Mouse (Mus musculus) C2C12 (cell line): ENCODE data around the gene Slc25a13. TPM values are rescaled to one million over a fixed set of nuclear protein-coding genes. Genes with fewer than 3 reads are reported as not detected.
"Not testable (repeated sequence)": the region's sequence is repeated elsewhere in the genome, so short reads cannot be mapped to it uniquely, and the experiment has no call there.

Experiments
- H3K27me3 ChIP-seq: one replicate; pipeline ENCODE4 v1.6.1; 2011; ENCODE audit not compliant: control insufficient read depth, insufficient read depth, insufficient read length
- H3K36me3 ChIP-seq: one replicate; pipeline ENCODE4 v1.6.1; 2011; ENCODE audit not compliant: control insufficient read depth, insufficient read depth
- H3K4me3 ChIP-seq: one replicate; pipeline ENCODE4 v1.5.1; 2011; ENCODE audit warnings: mild to moderate bottlenecking, control low read depth; ENCODE audit not compliant: poor library complexity, insufficient read depth, severe bottlenecking
- H3K79me2 ChIP-seq: one replicate; pipeline ENCODE4 v1.6.1; 2011; ENCODE audit not compliant: control insufficient read depth, insufficient read depth
- H3K79me3 ChIP-seq: one replicate; pipeline ENCODE4 v1.6.1; 2011; ENCODE audit warnings: low read depth, control low read depth
- H3ac ChIP-seq: one replicate; pipeline ENCODE3; 2011; ENCODE audit warnings: low read depth; ENCODE audit not compliant: control insufficient read depth, insufficient read length
- CEBPB ChIP-seq: IDR thresholded peaks from one replicate; pipeline ENCODE4 v1.6.1; 2011; ENCODE audit warnings: low read depth, mild to moderate bottlenecking, control low read depth, moderate library complexity
- CTCF ChIP-seq: IDR thresholded peaks from one replicate; pipeline ENCODE4 v1.5.1; 2011; ENCODE audit not compliant: control insufficient read depth, insufficient read depth, insufficient read length
- FOSL1 ChIP-seq: IDR thresholded peaks from one replicate; pipeline ENCODE4 v1.8.0; 2011; ENCODE audit warnings: mild to moderate bottlenecking, low read length; ENCODE audit not compliant: poor library complexity, insufficient read depth, severe bottlenecking
- MAX ChIP-seq: IDR thresholded peaks from one replicate; pipeline ENCODE4 v1.6.1; 2011; ENCODE audit warnings: mild to moderate bottlenecking, control low read depth
- MYOD1 ChIP-seq: IDR thresholded peaks from one replicate; pipeline ENCODE4 v1.6.1; 2011; ENCODE audit warnings: low read depth; ENCODE audit not compliant: control insufficient read depth, insufficient read length
- MYOG ChIP-seq: IDR thresholded peaks from one replicate; pipeline ENCODE4 v1.6.1; 2011; ENCODE audit not compliant: control insufficient read depth, insufficient read length; ENCODE audit errors: extremely low read depth
- USF1 ChIP-seq: IDR thresholded peaks from one replicate; pipeline ENCODE4 v1.6.1; 2011; ENCODE audit warnings: low read depth, mild to moderate bottlenecking, control low read depth, moderate library complexity
- polyA plus RNA-seq: library from polyadenylated mRNA; unstranded; fragments of >200 nt; fragmentation: generic; extraction: Trizol; gene quantifications from one replicate; pipeline ENCODE4 v1.2.1, GENCODE M21; 2012; ENCODE audit warnings: missing spikeins

Slc25a13 gene
- polyA plus RNA-seq, 1 experiment = 0.69 TPM

DNA sequence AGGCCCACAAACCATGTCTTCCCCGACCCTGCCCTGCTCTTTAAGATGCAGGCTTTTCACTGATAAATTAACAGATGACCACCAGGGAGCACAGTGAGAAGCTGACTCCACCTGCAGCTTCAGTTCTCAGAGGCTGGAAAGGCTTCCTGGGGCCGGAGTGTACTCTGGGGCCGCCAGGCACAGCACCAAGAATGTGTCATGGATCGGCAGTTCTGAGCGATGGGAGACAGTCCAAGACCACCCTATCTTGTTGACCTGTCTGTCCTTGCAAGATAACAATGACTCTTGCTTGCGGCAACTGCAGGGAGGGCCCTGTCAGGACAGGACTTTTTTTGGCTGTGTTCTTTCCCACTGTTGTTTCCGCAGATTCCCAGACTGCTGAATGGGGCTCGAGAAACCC, 33.4 kb downstream of the Slc25a13 start:
- no peak for TF ChIP-seq MAX
- no peak for TF ChIP-seq CEBPB
- no peak for TF ChIP-seq USF1
- no peak for TF ChIP-seq MYOD1
- no peak for TF ChIP-seq CTCF
- TF ChIP-seq MYOG = no peak
- TF ChIP-seq FOSL1 = no peak
- H3K27me3 ChIP-seq = no peaks in the 10 kb centered on the region
- H3K79me2 ChIP-seq = no peaks in the 10 kb centered on the region
- no peak overlapping the region for H3K4me3 ChIP-seq
- H3K79me3 ChIP-seq = no peaks in the 10 kb centered on the region
- no peak overlapping the region for H3ac ChIP-seq
- H3K36me3 ChIP-seq = no peaks in the 10 kb centered on the region

DNA sequence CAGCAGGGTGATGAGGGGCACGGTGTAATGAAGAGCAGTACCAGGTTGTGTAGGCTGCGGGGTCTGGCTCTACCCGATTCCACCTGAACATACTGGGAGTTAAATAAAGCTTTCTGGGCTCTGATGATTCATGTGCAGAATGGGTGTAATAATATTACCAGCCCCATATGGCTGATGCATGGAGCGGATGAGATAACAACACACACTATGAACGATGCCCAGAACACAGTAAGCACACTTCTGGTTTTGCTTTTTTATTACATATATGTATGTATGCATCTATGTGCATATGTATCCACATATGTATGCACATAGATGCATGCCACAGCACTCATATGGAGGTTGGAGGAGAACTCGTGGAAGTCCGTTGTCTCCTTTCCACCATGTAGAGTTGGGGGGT, 34.8 kb downstream of the Slc25a13 start:
- H3ac ChIP-seq = no peak overlapping the region
- H3K4me3 ChIP-seq = no peak overlapping the region
- TF ChIP-seq MAX (no peak), FOSL1 (no peak), MYOG (no peak), MYOD1 (no peak), USF1 (no peak), CTCF (no peak), CEBPB (no peak)
- H3K27me3 ChIP-seq = no peaks in the 10 kb centered on the region
- no peaks in the 10 kb centered on the region for H3K79me3 ChIP-seq
- H3K36me3 ChIP-seq = no peaks in the 10 kb centered on the region
- no peaks in the 10 kb centered on the region for H3K79me2 ChIP-seq

DNA sequence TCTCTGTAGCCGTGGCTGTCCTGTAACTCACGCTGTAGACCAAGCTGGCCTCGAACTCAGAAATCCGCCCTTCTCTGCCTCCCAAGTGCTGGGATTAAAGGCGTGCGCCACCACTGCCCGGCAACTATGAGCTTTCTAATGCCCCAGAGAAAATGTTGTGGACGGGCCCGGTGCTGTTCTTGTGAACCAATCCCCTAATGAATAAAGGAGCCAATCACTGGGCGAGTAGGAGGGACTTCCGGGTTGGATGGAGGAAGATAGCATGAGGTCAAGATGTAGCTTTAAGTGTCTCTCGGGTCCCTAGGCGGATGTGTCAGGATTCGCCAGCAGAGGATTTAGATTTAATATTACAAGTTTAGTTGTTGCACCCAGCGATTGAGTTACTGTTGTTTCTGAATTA, 38.6 kb downstream of the Slc25a13 start:
- not testable (repeated sequence) for H3K4me3 ChIP-seq, H3ac ChIP-seq, H3K79me2 ChIP-seq

DNA sequence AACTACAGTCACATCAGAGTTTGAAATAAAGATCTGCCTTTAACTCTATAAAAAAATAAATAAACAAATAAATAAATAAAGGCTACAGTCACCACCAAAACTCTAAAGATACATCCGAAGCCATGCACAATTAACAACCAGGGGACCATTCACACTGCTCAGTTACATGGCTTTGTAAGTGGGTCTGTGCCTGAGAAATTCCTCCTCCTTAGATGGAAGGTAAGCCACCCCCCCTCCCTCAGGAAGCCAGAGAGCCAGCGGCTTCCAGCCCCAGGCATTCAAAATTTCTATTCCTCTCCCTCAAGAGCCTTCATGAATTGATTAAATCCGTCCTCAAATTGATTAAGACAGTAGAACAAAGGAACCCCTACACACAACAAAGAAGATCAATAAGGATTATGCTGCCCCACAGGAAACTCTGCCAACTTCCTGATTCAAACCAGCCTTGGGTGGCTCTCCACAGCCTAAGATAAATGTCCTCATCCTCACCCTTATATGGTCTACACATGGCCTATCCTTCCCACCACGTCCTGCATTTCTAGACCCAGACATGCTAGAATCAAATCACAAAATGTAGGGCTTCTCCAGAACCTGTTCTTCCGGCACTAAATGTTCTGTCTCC, 41.5 kb downstream of the Slc25a13 start:
- Histone ChIP-seq H3K79me2 (no peaks in the 10 kb centered on the region), H3K36me3 (no peaks in the 10 kb centered on the region), H3K79me3 (no peaks in the 10 kb centered on the region), H3K4me3 (no peak overlapping the region), H3ac (no peak overlapping the region), H3K27me3 (no peaks in the 10 kb centered on the region)
- TF ChIP-seq MAX (no peak), MYOG (no peak), MYOD1 (no peak), CEBPB (no peak), FOSL1 (no peak), CTCF (no peak)

More for the DNA sequence above, 38.6 kb downstream of the Slc25a13 start:
- H3K36me3 ChIP-seq, H3K79me3 ChIP-seq, H3K27me3 ChIP-seq: not testable (repeated sequence)

DNA sequence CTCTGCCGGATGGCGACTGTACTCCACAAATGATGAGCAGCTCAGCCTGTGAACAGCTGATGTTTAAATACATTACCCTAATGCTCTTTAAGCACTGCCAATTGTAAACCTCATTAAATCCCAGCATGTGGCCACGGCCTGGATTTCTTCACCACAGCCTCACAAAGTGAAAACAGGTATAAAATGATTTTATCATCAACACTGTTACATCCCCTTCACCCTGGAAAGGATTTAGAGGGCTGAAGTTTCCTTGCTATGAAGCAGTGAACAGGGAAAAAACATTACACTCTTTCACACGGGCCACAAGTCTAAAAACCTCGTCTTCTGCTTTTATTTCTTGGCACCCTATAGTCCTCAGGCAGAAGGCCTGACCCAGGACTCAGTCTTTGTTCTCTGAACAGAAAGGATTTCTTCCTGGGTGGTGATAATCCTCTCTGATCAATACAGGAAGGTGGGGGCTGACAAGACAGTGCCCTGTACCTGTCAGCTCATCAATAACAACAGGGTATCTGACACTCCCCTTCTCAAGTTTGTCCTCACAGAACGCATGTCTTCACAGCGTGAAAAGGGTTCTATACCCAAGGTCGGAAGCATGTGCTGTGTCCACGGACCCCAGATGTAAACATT, 42.9 kb downstream of the Slc25a13 start:
- Histone ChIP-seq H3K27me3 (no peaks in the 10 kb centered on the region), H3K79me2 (no peaks in the 10 kb centered on the region), H3ac (no peak overlapping the region), H3K4me3 (no peak overlapping the region), H3K79me3 (no peaks in the 10 kb centered on the region), H3K36me3 (no peaks in the 10 kb centered on the region)
- TF ChIP-seq FOSL1 = no peak
- no peak for TF ChIP-seq MYOG
- TF ChIP-seq MYOD1 = no peak
- no peak for TF ChIP-seq CEBPB
- TF ChIP-seq CTCF = no peak
- TF ChIP-seq USF1 = no peak
- no peak for TF ChIP-seq MAX
